Mouse (Mus musculus) heart, embryonic 13.5 days (tissue): ENCODE data around the gene Arhgef17. TPM values are rescaled to one million over a fixed set of nuclear protein-coding genes. Genes with fewer than 3 reads are reported as not detected.
"Not testable (repeated sequence)": the region's sequence is repeated elsewhere in the genome, so short reads cannot be mapped to it uniquely, and the experiment has no call there.

Experiments
- ATAC-seq: fragments of 200-750 bp; cut with Nextera tagmentation; 2 replicates; pipeline ENCODE4 v1.8.0; 2017; ENCODE audit warnings: moderate TSS enrichment; ENCODE audit not compliant: insufficient number of reproducible peaks, low FRiP score, low TSS enrichment; ENCODE audit errors: extremely low read depth
- H3K27ac ChIP-seq: fragments of 300-500 bp; sonication (generic); replicated peaks from 2 replicates; pipeline ENCODE4 v1.5.1; 2015; ENCODE audit warnings: moderate library complexity, mild to moderate bottlenecking, inconsistent platforms
- H3K27me3 ChIP-seq: fragments of 300-500 bp; sonication (generic); replicated peaks from 2 replicates; pipeline ENCODE4 v1.6.1; 2015; ENCODE audit warnings: mild to moderate bottlenecking, inconsistent platforms
- H3K36me3 ChIP-seq: fragments of 300-500 bp; sonication (generic); 2 replicates; pipeline ENCODE4 v1.6.1; 2015; ENCODE audit warnings: mild to moderate bottlenecking, inconsistent platforms
- H3K4me1 ChIP-seq: fragments of 300-500 bp; sonication (generic); 2 replicates; pipeline ENCODE4 v1.6.1; 2015; ENCODE audit warnings: inconsistent platforms
- H3K4me2 ChIP-seq: fragments of 300-500 bp; sonication (generic); 2 replicates; pipeline ENCODE4 v1.6.1; 2015; ENCODE audit warnings: inconsistent platforms, mild to moderate bottlenecking, moderate library complexity
- H3K4me3 ChIP-seq: fragments of 300-500 bp; sonication (generic); 2 replicates; pipeline ENCODE4 v1.5.1; 2015; ENCODE audit warnings: moderate library complexity, mild to moderate bottlenecking, inconsistent platforms
- H3K9ac ChIP-seq: fragments of 300-500 bp; sonication (generic); 2 replicates; pipeline ENCODE4 v1.6.1; 2015; ENCODE audit warnings: inconsistent platforms, mild to moderate bottlenecking, moderate library complexity
- H3K9me3 ChIP-seq: fragments of 300-500 bp; sonication (generic); 2 replicates; pipeline ENCODE4 v1.6.1; 2016; ENCODE audit warnings: inconsistent platforms
- WGBS: fragments of 180-500 bp; shearing (Covaris S2); methylation state at CpG from one replicate; pipeline ENCODE4 v1.1.7; 2015; ENCODE audit warnings: mixed read lengths; 5-methylcytosine and 5-hydroxymethylcytosine counted together
- polyA plus RNA-seq: library from polyadenylated mRNA; unstranded; fragments of >200 nt; fragmentation: Nextera tagmentation; extraction: Ambion mirVana; gene quantifications from 2 replicates; pipeline ENCODE4 v1.2.1, GENCODE M21; 2015

The Arhgef17 gene
- polyA plus RNA-seq, 1 experiment from 2014 or later: 5.2 TPM

- H3K4me1 ChIP-seq: peaks cover 72% of the 10 kb centered on the region
- no peaks in the 10 kb centered on the region for H3K9me3 ChIP-seq
- no peak for ATAC-seq
- 0 out of 2 replicates have a peak overlapping the region, but pooled peaks have one; percentile 6 for H3K9ac ChIP-seq
- no peak overlapping the region for H3K4me2 ChIP-seq
- 56% methylated on average over 5 of the region's 5 CpGs for WGBS
- peak overlapping the region; percentile 0; the same call in 1 of the 2 replicates for H3K27ac ChIP-seq
- no peaks in the 10 kb centered on the region for H3K36me3 ChIP-seq
- no peak overlapping the region for H3K4me3 ChIP-seq
- H3K27me3 ChIP-seq: no peaks in the 10 kb centered on the region
Observed at GRCm38 (mm10) chr7:100855795-100856573, 75.9 kb downstream of the Arhgef17 start.

DNA sequence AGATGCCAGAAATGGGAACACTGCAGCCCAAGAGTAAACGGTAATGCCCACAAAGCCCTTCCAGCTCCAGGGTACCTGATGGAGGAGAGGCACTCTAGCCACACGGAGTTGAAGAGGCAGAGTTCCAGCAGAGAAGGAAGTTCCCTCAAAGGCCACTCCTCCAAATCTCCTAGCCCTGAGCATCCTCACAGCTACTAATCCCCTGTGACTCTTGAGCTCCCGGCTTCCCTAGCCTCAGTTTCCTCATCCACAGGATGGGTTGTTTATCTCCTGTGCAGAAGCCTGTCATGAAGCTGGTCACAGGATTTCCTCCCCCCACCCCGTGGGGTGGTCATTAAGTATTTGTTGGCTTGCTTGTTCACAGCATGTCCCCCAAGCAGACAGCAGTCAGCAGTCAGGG is 76.6 kb downstream of the Arhgef17 start:
- Histone ChIP-seq H3K27me3 (no peaks in the 10 kb centered on the region), H3K4me1 (peaks cover 65% of the 10 kb centered on the region), H3K4me2 (no peak overlapping the region), H3K9me3 (no peaks in the 10 kb centered on the region), H3K36me3 (0 out of 2 replicates have a peak, but pooled peaks cover 2% of the 10 kb centered on the region), H3K9ac (0 out of 2 replicates have a peak overlapping the region, but pooled peaks have one; percentile 6), H3K27ac (peak overlapping the region; percentile 0; the same call in 1 of the 2 replicates), H3K4me3 (no peak overlapping the region)
- 47% methylated on average over 4 of the region's 4 CpGs for WGBS
- ATAC-seq: no peak; the same call in 1 of the 2 replicates

DNA sequence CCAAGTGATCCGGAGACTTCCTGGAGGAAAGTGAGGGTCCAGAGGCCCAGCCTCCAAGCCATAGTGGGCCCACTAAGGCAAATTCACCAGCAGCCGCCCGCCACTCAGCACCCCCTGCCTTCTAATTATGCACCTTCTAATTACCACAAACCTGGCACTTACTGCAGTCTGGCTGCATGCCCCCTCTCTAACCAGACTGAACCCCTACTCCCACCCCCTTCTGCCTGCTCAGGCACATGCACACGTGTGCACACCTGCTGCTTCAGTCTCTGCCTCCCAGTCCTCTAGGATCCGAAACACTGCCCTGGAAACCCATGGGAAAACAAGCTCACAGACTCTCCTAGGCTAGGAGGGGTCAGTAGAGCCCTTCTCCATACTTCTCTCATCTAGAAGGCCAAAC is 77.0 kb downstream of the Arhgef17 start:
- 0 out of 2 replicates have a peak, but pooled peaks cover 3% of the 10 kb centered on the region for H3K36me3 ChIP-seq
- no peaks in the 10 kb centered on the region for H3K9me3 ChIP-seq
- H3K4me1 ChIP-seq: peaks cover 61% of the 10 kb centered on the region
- ATAC-seq: no peak
- no peaks in the 10 kb centered on the region for H3K27me3 ChIP-seq
- H3K9ac ChIP-seq: no peak overlapping the region
- H3K4me2 ChIP-seq: no peak overlapping the region
- H3K4me3 ChIP-seq: no peak overlapping the region
- WGBS: 75% methylated on average over 5 of the region's 5 CpGs
- no peak overlapping the region for H3K27ac ChIP-seq

- Histone ChIP-seq H3K4me2 (no peak overlapping the region), H3K4me1 (peaks cover 55% of the 10 kb centered on the region), H3K27me3 (no peaks in the 10 kb centered on the region), H3K9me3 (no peaks in the 10 kb centered on the region), H3K36me3 (0 out of 2 replicates have a peak, but pooled peaks cover 8% of the 10 kb centered on the region), H3K9ac (0 out of 2 replicates have a peak overlapping the region, but pooled peaks have one; percentile 11), H3K27ac (no peak overlapping the region), H3K4me3 (no peak overlapping the region)
- ATAC-seq: no peak
- WGBS: 44% methylated on average over 6 of the region's 6 CpGs
Observed at GRCm38 (mm10) chr7:100854137-100854814, 77.6 kb downstream of the Arhgef17 start.

DNA sequence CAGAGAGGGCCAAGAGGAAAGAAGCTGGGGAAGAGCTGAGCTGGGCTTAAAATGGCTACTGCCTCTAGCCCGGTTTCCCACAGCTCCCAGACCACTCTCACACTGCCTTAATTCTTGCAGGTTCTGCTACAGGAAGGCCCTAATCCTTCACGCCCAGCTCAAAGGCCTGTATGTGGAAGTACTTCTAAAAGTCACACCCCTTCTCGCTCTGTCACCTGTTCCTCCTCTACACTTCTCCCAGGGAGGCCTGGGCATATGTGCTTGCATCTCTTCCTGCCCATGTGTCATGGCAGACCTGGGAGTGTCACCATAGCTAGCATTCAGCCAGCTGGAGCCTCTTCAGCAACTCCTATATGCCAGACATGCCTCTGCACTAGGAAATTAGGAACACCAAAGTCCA is 78.5 kb downstream of the Arhgef17 start:
- H3K4me1 ChIP-seq: peaks cover 52% of the 10 kb centered on the region
- H3K36me3 ChIP-seq: 0 out of 2 replicates have a peak, but pooled peaks cover 8% of the 10 kb centered on the region
- H3K9me3 ChIP-seq: no peaks in the 10 kb centered on the region
- H3K27ac ChIP-seq: no peak overlapping the region
- H3K9ac ChIP-seq: 0 out of 2 replicates have a peak overlapping the region, but pooled peaks have one; percentile 21
- ATAC-seq: no peak
- H3K4me3 ChIP-seq: no peak overlapping the region
- no peaks in the 10 kb centered on the region for H3K27me3 ChIP-seq
- H3K4me2 ChIP-seq: no peak overlapping the region
- WGBS: 75% methylated on average over 3 of the region's 3 CpGs

GRCm38 (mm10) chr7:100851481-100852356 is 80.2 kb downstream of the Arhgef17 start:
- Histone ChIP-seq H3K4me1 (peaks cover 52% of the 10 kb centered on the region), H3K9ac (peak overlapping the region; percentile 51), H3K27me3 (no peaks in the 10 kb centered on the region), H3K9me3 (no peaks in the 10 kb centered on the region), H3K4me3 (no peak overlapping the region), H3K4me2 (no peak overlapping the region), H3K36me3 (peaks cover 14% of the 10 kb centered on the region; the same call in 1 of the 2 replicates), H3K27ac (peak overlapping the region; percentile 40)
- ATAC-seq: no peak
- WGBS: 45% methylated on average over 9 of the region's 9 CpGs

GRCm38 (mm10) chr7:100849508-100849907 is 82.4 kb downstream of the Arhgef17 start:
- peaks cover 50% of the 10 kb centered on the region for H3K4me1 ChIP-seq
- WGBS: 88% methylated on average over 2 of the region's 2 CpGs
- H3K4me2 ChIP-seq: no peak overlapping the region
- peaks cover 14% of the 10 kb centered on the region; the same call in 1 of the 2 replicates for H3K36me3 ChIP-seq
- H3K9me3 ChIP-seq: no peaks in the 10 kb centered on the region
- H3K9ac ChIP-seq: no peak overlapping the region
- no peaks in the 10 kb centered on the region for H3K27me3 ChIP-seq
- H3K27ac ChIP-seq: no peak overlapping the region
- no peak for ATAC-seq
- no peak overlapping the region for H3K4me3 ChIP-seq

DNA sequence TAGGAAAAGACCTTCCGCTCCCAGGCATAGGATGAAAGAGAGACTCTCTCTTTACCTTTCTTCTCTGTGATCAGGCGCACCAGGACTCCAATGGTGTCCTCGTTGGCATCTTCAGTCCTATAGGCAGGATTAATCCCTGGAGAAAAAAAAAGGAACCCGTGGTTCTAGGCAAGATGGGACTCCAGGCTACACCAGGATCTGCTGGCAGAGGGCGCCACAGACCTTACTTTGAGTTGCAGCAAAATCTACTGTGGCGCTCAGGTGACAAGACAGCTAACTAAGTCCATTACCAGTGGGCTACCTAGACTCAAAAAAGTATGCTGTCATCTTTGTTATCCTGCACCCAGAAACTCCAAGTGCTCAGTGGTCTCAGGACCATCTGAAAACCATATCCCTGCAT is 83.2 kb downstream of the Arhgef17 start:
- peaks cover 50% of the 10 kb centered on the region for H3K4me1 ChIP-seq
- WGBS: 32% methylated on average over 6 of the region's 6 CpGs

GRCm38 (mm10) chr7:100847131-100847530 is 84.8 kb downstream of the Arhgef17 start:
- 86% methylated on average over 6 of the region's 6 CpGs for WGBS
- Histone ChIP-seq H3K27ac (no peak overlapping the region), H3K4me3 (no peak overlapping the region), H3K4me1 (peaks cover 38% of the 10 kb centered on the region), H3K9me3 (no peaks in the 10 kb centered on the region), H3K4me2 (no peak overlapping the region), H3K36me3 (peaks cover 17% of the 10 kb centered on the region), H3K27me3 (no peaks in the 10 kb centered on the region), H3K9ac (no peak overlapping the region)
- no peak for ATAC-seq

More for the DNA sequence above, 83.2 kb downstream of the Arhgef17 start:
- Histone ChIP-seq H3K4me3 (no peak overlapping the region), H3K9me3 (no peaks in the 10 kb centered on the region), H3K9ac (no peak overlapping the region), H3K36me3 (peaks cover 14% of the 10 kb centered on the region; the same call in 1 of the 2 replicates), H3K27ac (no peak overlapping the region), H3K4me2 (no peak overlapping the region), H3K27me3 (no peaks in the 10 kb centered on the region)
- no peak for ATAC-seq

- not testable (repeated sequence) for H3K9me3 ChIP-seq, H3K4me2 ChIP-seq, H3K27me3 ChIP-seq, ATAC-seq, H3K4me3 ChIP-seq, H3K9ac ChIP-seq, H3K27ac ChIP-seq
- Histone ChIP-seq H3K36me3 (peaks cover 20% of the 10 kb centered on the region), H3K4me1 (peaks cover 28% of the 10 kb centered on the region)
- WGBS: 88% methylated on average over 7 of the region's 7 CpGs
Observed at GRCm38 (mm10) chr7:100846033-100846432, 85.9 kb downstream of the Arhgef17 start.
